Comparison of ENCODE assay signal across 14 mouse cellular contexts in genomic region chr7:74483294-74484023, GRCm38 (mm10).
"Had no signal": no experiment of that assay in that cellular context is flagged by ENCODE, and none has a peak within 500 bp of the region (broad histone marks: within the 10 kb centered on the region; RNA-seq: fewer than 3 reads in every experiment).

No protein-coding gene starts in this region.

- H3K36me3 ChIP-seq: limb, embryonic 12.5 days; limb, embryonic 15.5 days had no signal

- H3K9me3 ChIP-seq: limb, embryonic 12.5 days; limb, embryonic 15.5 days had no signal

- H3K9ac ChIP-seq: limb, embryonic 12.5 days; limb, embryonic 15.5 days; liver, embryonic 14.5 days; liver, postnatal 0 days had no signal

- H3K4me2 ChIP-seq: limb, embryonic 12.5 days; limb, embryonic 15.5 days; liver, embryonic 11.5 days; midbrain, embryonic 11.5 days had no signal

- DNase-seq: kidney, adult 9 months; kidney, postnatal 4 days; layer of hippocampus, adult 9-11 months; liver, postnatal 0 days; midbrain, embryonic 14.5 days; thymus, adult 18-20 months; thymus, postnatal 36 days had no signal

- ATAC-seq: hindbrain, postnatal 0 days; intestine, postnatal 0 days; liver, postnatal 0 days had no signal

- H3K27ac ChIP-seq: hindbrain, postnatal 0 days; limb, embryonic 12.5 days; limb, embryonic 15.5 days; liver, embryonic 14.5 days had no signal

- H3K4me3 ChIP-seq: limb, embryonic 12.5 days; limb, embryonic 15.5 days had no signal

- H3K27me3 ChIP-seq: limb, embryonic 12.5 days; limb, embryonic 15.5 days had no signal
